Mouse (Mus musculus) spleen, adult 18-20 months (tissue): ENCODE measurements around the gene Fam213b.
A peak's percentile ranks its signal among the peaks of the same experiment; 100 is the strongest.

ENCODE experiments used
- DNase-seq, 2 experiments: peaks; one replicate each; pipeline ENCODE4 v3.0.0; 2022; ENCODE audit warnings: mixed read lengths in 2 of 2

The Fam213b gene

GRCm38 (mm10) chr4:154922931-154923330, 24.0 kb upstream of the Fam213b start:
- no peak for DNase-seq

DNA sequence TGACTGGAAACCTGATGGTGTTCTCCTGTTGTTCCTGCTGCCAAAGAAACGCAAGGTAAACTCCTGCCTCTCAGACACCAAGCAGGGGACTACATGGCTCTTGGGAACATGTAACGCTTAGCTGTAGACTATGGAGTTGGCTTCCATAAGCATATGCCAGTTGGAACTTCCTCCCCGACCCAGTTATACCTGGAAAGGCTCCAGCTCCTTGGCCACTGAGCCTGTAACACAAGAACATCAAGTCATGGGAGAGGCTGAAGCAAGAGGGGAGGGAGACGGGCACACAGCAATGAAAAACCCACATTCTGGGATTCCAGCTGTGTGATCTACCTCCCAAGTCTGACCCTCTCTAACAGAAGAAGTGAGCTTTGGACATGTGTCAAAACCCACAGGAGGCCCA, 23.4 kb upstream of the Fam213b start:
- no peak for DNase-seq

GRCm38 (mm10) chr4:154916662-154917061, 17.7 kb upstream of the Fam213b start:
- no peak for DNase-seq

DNA sequence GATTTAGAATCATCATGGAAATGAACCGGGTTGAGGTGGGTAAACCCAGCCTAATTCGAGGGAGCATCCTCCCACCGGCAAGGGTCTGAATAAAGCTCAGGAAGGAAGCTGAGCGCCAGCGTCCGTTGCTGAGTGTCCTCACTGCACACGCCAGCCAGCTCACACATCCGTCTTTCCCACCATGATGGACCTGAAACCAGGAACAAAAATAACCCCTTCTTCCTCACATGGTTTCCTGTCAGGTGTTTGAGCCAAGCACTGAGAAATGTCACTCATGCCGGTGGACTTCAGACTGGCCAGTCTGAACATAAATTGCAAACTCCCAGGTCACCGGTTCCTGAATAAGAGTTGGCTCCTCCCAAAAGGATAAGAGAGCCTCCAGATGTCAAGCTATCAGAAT, 16.4 kb upstream of the Fam213b start:
- no peak for DNase-seq

GRCm38 (mm10) chr4:154914707-154915106, 15.8 kb upstream of the Fam213b start:
- no peak for DNase-seq

DNA sequence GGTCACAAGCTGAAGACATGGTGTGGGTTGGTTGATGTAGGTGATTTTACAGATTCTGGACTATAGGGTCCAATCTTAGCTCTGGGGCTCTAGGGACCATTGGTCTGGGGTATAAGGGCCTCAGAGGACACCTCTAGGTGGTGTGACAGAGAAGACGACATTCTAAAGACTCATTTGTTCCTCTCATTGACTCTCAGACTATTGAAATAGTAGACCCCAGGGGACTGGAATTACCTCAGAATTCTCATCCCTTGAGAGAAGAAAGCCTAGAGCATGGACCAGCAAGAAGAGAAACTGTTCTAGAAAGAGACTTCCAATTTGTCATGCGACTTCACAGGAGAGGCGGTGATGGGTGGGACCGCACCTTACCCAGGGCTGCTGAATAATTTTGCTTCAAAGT, 15.3 kb upstream of the Fam213b start:
- no peak for DNase-seq

DNA sequence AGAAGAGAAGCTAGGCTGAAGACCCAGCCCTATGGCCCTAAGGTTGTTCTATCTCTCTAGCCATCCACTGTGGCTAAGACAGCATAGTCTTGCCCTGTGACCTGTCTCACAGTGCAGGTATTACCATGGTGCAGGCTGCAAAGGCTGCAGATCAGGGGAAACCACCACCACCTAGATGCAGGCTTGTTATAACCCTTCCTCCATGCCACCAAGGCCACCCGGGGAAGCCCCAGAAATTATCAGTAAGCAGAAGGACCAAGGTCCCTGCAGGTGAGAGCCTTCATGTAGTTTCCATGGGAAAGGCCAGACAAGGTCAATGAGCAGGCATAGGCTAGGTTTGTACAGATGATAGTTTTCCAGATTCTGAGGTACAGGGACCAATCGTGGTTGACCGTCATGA, 14.9 kb upstream of the Fam213b start:
- DNase-seq: no peak

DNA sequence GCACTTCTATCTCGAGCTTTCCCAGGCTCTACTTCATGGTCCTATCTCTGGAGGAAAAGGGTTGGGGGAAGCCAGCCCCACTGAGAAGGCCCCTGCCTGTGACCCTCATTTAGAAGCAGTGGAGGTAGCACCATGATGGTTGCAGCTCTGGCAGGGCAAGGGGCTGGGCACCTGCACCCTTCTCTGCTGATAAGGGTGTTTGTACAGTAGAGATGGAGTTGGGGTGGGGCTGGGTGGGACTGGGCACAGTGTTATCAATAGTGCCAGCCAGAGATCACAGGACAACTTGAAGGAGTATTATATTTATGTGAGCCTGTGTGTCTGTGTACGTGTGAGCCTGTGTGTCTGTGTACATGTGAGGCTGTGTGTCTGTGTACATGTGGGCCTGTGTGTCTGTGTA, 12.7 kb upstream of the Fam213b start:
- DNase-seq: no peak

DNA sequence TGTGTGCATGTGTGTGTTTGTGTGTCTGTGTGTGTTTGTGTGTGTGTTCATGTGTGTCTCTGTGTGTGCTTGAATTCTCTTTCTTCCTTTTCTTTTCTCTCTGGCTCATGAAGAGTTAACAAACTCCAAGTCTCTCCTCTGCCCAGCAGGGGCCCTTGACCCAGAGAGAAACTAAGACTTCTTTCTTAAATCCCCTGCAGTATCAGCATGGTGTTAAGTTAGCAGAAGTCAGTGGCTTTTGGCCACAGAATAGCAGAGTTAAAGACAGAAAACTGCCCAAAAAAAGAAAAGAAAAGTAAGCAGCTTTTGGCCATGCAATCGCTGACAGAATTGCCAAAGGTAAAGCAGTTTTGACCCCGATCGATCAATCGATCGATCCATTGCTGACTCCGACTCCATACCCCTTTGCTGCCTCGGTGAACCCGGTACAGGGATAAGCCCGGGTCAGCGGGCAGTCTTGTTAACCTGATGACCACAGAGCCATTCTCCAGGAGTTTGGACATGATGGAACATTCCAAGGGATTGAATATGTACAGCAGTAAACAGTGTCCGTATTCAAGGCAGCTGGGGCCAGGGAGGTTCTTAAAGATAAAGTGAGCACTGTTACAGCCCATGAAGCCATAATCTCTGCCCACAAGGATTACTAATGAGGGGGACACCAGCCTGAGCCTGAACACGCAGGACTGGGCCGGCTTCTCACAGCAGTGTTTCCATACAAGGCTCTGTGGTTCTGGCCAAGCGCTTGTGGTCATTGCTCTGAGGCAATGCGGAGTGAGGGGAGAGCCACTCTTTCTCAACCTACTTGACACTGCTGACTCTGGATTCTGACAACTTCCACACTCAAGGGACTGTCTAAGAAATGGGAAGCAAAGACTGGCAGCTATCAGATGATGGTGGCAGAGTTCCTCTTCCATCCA, 11.9 kb upstream of the Fam213b start:
- DNase-seq: no peak

DNA sequence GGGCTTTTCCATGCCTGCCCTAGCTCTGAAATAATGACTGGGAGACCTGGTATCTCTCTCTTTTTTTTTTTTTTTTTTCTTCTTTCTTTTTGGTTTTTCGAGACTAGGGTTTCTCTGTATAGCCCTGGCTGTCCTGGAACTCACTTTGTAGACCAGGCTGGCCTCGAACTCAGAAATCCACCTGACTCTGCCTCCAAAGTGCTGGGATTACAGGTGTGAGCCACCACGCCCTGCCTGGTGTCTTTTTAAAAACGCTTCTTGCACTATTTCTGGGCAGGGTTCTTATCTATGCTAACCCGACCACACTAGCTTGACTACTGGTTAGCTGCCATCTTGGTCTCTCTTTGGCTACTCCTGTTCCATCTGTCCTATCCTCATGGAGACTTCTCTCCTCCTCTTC, 9.6 kb upstream of the Fam213b start:
- no peak for DNase-seq

- DNase-seq: peak in 1 of 2 experiments; percentile 64
These were observed 8.9 kb upstream of the Fam213b start for GRCm38 (mm10) chr4:154907833-154908232.

DNA sequence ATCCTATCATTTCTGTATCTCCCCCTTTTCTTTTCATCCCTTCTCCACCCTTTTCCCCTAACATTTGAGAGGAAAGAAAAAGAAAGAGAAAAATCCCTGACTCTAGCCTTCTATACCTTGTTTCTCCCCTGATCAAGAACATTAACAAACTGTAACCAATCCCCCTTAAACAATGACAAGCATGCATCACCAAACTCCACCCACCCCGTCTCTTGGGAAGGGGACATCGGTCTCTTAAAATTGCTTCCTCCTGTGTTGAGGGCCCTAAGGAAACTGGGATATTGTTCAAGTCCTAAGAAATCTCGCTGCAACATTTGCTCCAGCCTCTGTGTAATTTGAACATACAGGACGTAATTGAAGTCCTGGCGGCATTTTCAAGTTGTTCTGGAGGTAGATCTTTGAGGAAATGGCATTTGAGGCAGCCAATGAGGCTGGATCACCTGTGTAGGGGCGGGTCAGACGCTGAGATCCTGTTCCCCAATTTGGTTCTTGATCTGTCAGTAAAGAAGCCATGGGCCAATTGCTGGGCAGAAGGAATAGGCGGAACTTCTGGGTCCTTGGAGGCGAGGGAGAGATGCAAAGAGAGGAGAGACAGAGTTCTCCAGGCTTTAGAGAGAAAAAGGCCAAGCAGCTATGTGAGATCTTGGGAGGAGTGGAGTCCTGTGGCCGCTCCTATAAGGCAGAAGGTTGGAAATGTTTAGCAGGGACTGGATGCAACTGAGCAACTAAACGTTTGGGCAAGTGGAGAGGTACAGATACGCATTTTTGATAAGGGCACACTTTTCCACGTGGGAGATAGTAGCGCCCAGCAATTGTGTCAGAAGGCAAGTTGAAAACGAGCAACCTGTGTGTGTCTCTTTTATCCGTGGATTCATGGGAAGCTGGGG, 5.5 kb upstream of the Fam213b start:
- peak; percentile 71 to 75 for DNase-seq

DNA sequence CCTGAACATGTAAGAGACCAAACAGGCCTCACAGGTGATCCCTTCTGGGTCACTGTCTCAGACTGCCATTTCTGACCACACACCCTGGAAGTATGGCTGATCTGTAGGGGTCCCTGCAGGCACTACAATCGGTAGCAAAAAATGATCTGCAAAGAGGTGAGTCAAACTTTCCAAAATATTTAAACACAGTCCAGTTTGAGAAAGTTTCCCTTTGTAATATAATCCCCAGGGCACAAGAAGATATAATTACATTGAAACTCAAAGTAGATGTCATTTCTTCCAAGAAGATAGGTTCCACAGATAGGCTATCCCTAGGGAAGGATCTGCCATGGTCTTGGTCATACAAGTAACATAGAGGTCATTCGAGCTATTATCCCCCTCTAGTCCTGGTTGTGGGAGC, 3.4 kb upstream of the Fam213b start:
- no peak for DNase-seq

DNA sequence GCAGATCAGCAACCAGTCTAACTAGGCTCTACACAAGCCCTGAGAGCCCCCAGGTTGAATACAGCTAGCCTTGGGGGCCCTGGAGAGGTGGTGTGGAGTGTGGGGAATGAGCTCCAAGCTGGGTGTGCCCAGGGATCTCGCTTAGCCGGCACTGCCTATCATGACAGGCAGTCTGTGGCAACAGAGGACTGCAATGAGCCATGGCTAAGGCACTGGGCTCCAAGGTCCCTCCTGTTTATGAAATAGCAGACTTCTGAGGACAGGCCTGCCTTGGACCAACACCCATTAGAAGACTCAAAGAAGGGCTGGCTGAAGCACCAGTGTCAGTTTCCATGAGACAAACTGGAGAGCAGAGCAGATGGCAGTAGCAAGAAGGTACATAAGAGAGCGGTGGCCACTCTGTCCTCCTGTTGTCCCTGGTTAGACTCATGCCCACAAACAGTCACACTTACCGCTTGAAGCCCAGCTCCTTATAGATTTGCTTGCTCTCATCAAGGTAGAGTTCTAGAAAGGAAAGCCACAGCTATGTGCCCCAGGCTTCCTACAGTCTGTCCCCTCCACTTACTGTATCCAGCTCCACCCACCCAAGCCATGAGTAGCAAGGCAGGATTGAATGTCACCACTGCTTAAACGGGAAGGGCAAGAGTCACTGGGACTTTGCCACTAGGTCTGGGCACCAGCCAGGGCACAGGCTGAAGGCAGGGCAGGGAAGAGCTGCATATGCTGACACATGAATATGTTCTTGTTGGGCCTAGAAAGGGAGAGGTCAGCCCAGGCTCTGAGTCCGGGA, 1.1 kb downstream of the Fam213b start:
- DNase-seq: no peak

- no peak for DNase-seq
These were observed 3.4 kb downstream of the Fam213b start for GRCm38 (mm10) chr4:154895549-154895948.

DNA sequence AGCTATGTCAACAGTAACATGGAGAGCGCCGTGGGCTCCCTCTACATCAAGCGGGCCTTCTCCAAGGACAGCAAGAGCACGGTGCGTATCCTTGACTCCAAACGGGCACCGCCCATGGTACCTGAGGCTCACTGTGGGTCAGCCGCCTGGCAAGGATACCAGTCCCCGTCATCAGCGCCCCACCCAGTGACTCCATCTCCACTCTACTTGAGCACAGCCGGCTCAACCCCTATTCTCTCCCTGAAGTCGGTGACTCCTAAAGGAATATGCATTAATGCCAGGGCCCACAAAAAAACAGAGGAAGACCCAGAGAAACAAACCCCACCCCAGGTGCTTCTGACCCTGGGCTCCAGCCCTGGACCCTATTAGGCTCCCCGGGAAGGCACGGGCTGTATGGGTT, 8.0 kb downstream of the Fam213b start:
- no peak for DNase-seq

DNA sequence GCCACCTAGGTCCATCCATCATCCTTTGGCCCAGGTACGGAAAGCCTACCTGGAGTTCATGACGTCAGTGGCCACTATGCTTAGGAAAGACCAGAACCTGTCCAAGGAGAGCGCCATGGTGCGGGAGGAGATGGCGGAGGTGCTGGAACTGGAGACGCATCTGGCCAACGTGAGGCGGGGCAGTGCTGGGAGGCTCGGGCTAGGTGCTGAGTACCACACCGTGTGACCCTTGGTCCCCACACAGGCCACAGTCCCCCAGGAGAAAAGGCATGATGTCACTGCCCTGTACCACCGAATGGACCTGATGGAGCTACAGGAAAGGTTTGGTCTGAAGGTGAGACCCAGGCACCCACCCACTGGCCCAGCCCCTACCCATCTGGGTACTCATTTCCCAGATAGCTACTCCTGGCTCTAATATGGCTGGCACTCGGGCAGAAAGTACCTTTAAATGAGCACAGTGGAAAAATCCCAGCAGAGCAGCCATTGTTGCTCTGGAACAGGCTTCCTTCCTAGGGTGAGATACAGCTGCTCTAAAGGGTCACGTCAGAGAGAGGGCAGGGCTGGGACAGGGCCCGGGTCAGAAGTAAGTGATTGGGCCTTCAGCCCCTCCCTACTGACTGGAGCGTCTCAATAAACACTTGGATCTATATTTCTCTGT, 11.2 kb downstream of the Fam213b start:
- no peak for DNase-seq

DNA sequence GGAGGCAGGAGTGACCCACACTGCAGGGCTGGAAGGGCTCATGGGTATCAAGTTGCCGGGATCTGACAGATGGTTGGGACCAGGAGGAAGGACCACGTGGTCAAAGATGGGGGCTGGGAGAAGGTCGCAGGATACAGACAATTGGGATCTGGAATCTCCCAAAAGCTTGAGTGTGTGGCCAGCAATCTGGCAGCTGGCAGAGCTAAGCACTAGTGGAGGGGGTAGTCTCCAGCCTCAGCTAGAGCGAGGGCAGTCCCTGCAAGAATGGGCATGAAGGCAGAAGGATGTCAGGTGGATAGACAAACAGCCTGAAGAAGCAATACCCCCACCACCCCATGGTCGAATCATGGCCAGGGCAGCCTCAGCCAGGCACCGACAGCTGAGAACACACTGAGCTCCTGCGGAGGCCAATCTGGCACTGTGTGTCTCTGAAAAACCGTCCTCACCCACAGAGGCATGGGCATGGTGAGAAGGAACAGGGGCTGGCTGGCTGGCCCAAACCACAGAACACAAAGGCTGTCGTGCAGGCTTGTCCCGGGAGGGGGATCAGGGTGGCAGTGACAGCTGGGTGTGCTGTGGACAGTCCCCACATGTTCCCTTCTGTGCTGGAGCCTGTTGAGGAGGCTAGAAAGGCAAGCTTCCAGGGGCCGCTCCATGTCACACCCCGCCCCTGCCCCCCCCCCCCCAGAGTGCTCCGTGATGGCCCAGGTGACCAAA, 11.9 kb downstream of the Fam213b start:
- no peak for DNase-seq

DNA sequence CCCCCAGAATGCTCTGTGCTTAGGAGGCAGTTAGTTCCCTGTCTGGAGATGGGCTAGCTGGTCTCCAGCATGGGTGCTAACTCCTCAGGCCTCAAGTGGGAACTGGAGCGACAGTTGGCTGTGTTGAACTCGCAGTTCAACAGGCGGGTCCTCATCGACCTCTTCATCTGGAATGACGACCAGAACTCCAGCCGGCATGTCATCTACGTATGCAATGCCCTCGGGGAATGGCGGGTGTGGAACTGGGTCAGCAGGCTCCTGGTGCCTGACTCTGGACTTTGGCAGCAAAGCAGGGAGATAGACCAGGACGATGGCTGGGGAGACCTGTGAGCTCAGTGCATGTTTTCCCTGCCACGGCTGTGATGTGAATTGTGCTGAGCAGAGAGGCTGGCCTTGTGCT, 13.5 kb downstream of the Fam213b start:
- DNase-seq: no peak

DNA sequence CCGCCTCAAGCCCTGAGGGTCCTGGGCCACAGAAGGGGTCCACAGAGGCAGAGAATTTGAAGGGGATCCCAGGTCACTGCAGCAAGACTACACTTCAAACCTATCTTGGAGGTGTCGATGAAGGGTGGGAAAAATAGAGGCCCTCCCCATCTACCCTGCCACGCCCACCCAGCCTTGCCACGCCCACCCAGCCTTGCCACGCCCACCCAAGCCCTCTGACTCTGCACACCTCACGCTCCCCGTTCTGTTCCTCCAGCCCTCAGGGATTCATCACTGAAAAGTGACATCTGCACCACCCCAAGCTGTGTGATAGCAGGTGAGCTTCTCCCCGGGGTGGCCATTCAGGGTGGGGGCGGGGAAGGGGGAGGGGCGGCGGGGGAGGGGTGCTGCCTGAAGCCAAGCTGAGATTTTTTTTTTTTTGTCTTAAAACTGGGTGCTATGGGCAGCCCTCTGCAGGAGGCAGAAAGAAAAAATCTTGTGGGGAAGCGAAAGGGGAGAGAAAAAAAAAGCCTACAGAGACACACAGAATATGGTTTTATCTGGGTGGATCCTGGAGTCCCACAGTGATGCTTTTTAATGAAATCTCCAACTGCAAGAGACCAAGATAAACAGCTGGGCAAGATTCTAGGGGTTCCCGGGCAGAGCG, 16.8 kb downstream of the Fam213b start:
- DNase-seq: no peak

GRCm38 (mm10) chr4:154880730-154881129, 18.2 kb downstream of the Fam213b start:
- no peak for DNase-seq
